Mouse (Mus musculus): ENCODE data around the gene Sycp2l. TPM values are rescaled to one million over a fixed set of nuclear protein-coding genes. Genes with fewer than 3 reads are reported as not detected.

The Sycp2l gene
- polyA plus RNA-seq (2012; fragmentation: generic; extraction: Trizol) = not detected
- long read RNA-seq, experiment 1 = 0 reads
- long read RNA-seq, experiment 2 = 0 reads

DNA sequence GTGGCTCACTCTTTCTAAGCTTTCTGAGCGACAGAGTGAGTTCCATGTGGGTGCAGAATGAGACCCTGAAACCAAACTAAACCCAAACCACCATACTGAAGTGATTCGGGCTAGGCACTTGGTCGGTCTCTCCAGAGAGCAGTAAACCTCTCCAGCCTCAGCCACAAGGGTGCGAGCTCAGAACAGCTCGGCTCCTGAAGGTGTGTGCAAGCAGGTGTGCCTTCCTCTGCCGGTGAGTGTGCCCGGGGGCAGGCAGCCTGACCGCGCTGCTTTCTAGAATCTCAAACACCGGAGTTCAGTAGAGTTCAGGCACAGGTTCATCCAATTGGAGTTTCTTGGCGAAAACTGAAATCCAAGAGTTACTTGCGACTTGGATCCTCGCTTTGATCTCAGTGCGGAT is at the start of gene Sycp2l:
TSS of gene Sycp2l (plus strand) at position 368 of the 400 bp plus-strand sequence.
- Histone ChIP-seq H3K4me3 (ENCODE audit: insufficient read depth, poor library complexity, severe bottlenecking) (no peak within 1 kb of the TSS), H3ac (ENCODE audit: control insufficient read depth, insufficient read length, low read depth) (no peak within 1 kb of the TSS), H3K27me3 (ENCODE audit: control insufficient read depth, insufficient read depth, insufficient read length) (peaks cover 45% of the 10 kb centered on the region), H3K36me3 (ENCODE audit: control insufficient read depth, insufficient read depth) (no peaks in the 10 kb centered on the region), H3K79me3 (ENCODE audit: low read depth) (no peaks in the 10 kb centered on the region), H3K79me2 (ENCODE audit: control insufficient read depth, insufficient read depth) (no peaks in the 10 kb centered on the region)
- TF ChIP-seq FOSL1 (IDR thresholded peaks at IDR 0.05; ENCODE audit: insufficient read depth, low read length, poor library complexity, severe bottlenecking) (no peak), CTCF (IDR thresholded peaks at IDR 0.05; ENCODE audit: control insufficient read depth, insufficient read depth, insufficient read length) (no peak), USF1 (IDR thresholded peaks at IDR 0.05; ENCODE audit: low read depth) (no peak), CEBPB (IDR thresholded peaks at IDR 0.05; ENCODE audit: low read depth) (no peak), MAX (IDR thresholded peaks at IDR 0.05) (no peak), MYOD1 (IDR thresholded peaks at IDR 0.05; ENCODE audit: control insufficient read depth, insufficient read length, low read depth) (no peak), MYOG (IDR thresholded peaks at IDR 0.05; ENCODE audit: control insufficient read depth, extremely low read depth, insufficient read length) (no peak)

DNA sequence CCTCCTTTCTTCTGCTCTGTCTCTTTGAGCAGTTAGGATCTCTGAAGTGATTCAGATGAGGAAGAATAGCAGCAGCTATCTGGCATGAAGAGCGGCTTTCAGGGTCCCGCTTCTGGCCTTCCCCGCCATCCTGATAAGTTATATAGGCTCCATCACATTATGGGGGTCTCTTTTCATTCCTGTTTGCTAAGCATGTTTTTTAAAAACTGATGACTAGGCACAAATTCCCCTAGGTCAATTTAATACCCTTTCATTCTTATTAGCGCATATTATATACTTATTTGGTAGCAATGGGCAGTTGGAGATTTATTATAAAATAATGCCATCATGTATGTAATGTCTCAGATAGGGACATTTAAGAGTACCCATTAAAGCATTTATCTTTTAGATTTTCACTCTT is 46.5 kb upstream of the Sycp2l start:
- Histone ChIP-seq H3K79me3 (ENCODE audit: low read depth) (no peaks in the 10 kb centered on the region), H3K36me3 (ENCODE audit: control insufficient read depth, insufficient read depth) (no peaks in the 10 kb centered on the region), H3K79me2 (ENCODE audit: control insufficient read depth, insufficient read depth) (no peaks in the 10 kb centered on the region), H3ac (ENCODE audit: control insufficient read depth, insufficient read length, low read depth) (no peak overlapping the region), H3K4me3 (ENCODE audit: insufficient read depth, poor library complexity, severe bottlenecking) (no peak overlapping the region), H3K27me3 (ENCODE audit: control insufficient read depth, insufficient read depth, insufficient read length) (peaks cover 16% of the 10 kb centered on the region)
- TF ChIP-seq MYOG (IDR thresholded peaks at IDR 0.05; ENCODE audit: control insufficient read depth, extremely low read depth, insufficient read length) = no peak
- TF ChIP-seq MAX (IDR thresholded peaks at IDR 0.05) = no peak
- TF ChIP-seq MYOD1 (IDR thresholded peaks at IDR 0.05; ENCODE audit: control insufficient read depth, insufficient read length, low read depth) = no peak
- TF ChIP-seq CTCF (IDR thresholded peaks at IDR 0.05; ENCODE audit: control insufficient read depth, insufficient read depth, insufficient read length) = no peak
- TF ChIP-seq USF1 (IDR thresholded peaks at IDR 0.05; ENCODE audit: low read depth) = no peak
- no peak for TF ChIP-seq CEBPB (IDR thresholded peaks at IDR 0.05; ENCODE audit: low read depth)
- TF ChIP-seq FOSL1 (IDR thresholded peaks at IDR 0.05; ENCODE audit: insufficient read depth, low read length, poor library complexity, severe bottlenecking) = no peak

DNA sequence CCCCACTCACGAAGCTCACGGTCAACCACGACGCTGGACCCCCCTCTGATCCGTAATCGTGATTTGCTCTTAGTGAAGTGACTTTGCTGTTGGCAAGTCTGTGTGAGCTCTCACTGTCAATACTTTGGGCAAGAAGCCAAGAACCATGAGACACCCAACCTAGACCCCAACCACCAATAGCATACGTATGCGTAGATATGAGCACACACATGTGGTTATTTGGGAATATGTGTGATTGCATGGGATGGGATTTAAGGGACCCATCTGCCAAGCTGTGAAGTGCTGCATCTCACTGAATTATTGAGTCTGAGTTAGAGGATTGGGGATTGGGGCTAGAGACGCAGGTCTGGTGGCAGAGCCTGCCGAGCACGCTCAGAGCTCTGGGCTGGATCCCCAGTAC is 42.5 kb upstream of the Sycp2l start:
- no peaks in the 10 kb centered on the region for H3K79me3 ChIP-seq (ENCODE audit: low read depth)
- peaks cover 31% of the 10 kb centered on the region for H3K27me3 ChIP-seq (ENCODE audit: control insufficient read depth, insufficient read depth, insufficient read length)
- H3K4me3 ChIP-seq (ENCODE audit: insufficient read depth, poor library complexity, severe bottlenecking) = no peak overlapping the region
- H3K79me2 ChIP-seq (ENCODE audit: control insufficient read depth, insufficient read depth) = no peaks in the 10 kb centered on the region
- TF ChIP-seq CEBPB (IDR thresholded peaks at IDR 0.05; ENCODE audit: low read depth) = no peak
- no peak for TF ChIP-seq MAX (IDR thresholded peaks at IDR 0.05)
- no peak for TF ChIP-seq FOSL1 (IDR thresholded peaks at IDR 0.05; ENCODE audit: insufficient read depth, low read length, poor library complexity, severe bottlenecking)
- no peak for TF ChIP-seq USF1 (IDR thresholded peaks at IDR 0.05; ENCODE audit: low read depth)
- no peak for TF ChIP-seq MYOD1 (IDR thresholded peaks at IDR 0.05; ENCODE audit: control insufficient read depth, insufficient read length, low read depth)
- no peak for TF ChIP-seq MYOG (IDR thresholded peaks at IDR 0.05; ENCODE audit: control insufficient read depth, extremely low read depth, insufficient read length)
- TF ChIP-seq CTCF (IDR thresholded peaks at IDR 0.05; ENCODE audit: control insufficient read depth, insufficient read depth, insufficient read length) = no peak
- no peak overlapping the region for H3ac ChIP-seq (ENCODE audit: control insufficient read depth, insufficient read length, low read depth)
- no peaks in the 10 kb centered on the region for H3K36me3 ChIP-seq (ENCODE audit: control insufficient read depth, insufficient read depth)

DNA sequence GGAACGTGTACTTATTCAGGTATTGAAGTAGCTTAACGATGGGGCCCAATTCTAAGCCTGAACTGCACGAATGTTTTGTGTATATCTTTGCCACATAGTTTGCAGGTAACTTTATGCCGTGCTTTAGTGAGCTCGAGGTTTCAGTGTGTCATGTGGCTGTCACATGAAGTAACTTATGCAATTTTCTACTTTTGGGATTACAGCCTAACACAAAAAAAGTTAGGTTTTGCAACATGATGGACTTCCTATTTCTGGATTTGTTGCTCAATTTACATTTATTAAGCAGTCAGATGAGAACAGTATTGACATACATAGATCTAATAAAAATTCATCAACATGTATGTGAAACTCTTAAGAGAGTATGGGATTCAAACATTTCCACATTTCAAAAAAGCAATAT is 40.3 kb upstream of the Sycp2l start:
- H3K79me2 ChIP-seq (ENCODE audit: control insufficient read depth, insufficient read depth) = no peaks in the 10 kb centered on the region
- H3K27me3 ChIP-seq (ENCODE audit: control insufficient read depth, insufficient read depth, insufficient read length) = peaks cover 44% of the 10 kb centered on the region
- H3K79me3 ChIP-seq (ENCODE audit: low read depth) = no peaks in the 10 kb centered on the region
- H3K4me3 ChIP-seq (ENCODE audit: insufficient read depth, poor library complexity, severe bottlenecking) = no peak overlapping the region
- no peak overlapping the region for H3ac ChIP-seq (ENCODE audit: control insufficient read depth, insufficient read length, low read depth)
- no peak for TF ChIP-seq USF1 (IDR thresholded peaks at IDR 0.05; ENCODE audit: low read depth)
- no peak for TF ChIP-seq FOSL1 (IDR thresholded peaks at IDR 0.05; ENCODE audit: insufficient read depth, low read length, poor library complexity, severe bottlenecking)
- TF ChIP-seq MAX (IDR thresholded peaks at IDR 0.05) = no peak
- no peak for TF ChIP-seq CTCF (IDR thresholded peaks at IDR 0.05; ENCODE audit: control insufficient read depth, insufficient read depth, insufficient read length)
- no peak for TF ChIP-seq MYOD1 (IDR thresholded peaks at IDR 0.05; ENCODE audit: control insufficient read depth, insufficient read length, low read depth)
- no peak for TF ChIP-seq CEBPB (IDR thresholded peaks at IDR 0.05; ENCODE audit: low read depth)
- no peak for TF ChIP-seq MYOG (IDR thresholded peaks at IDR 0.05; ENCODE audit: control insufficient read depth, extremely low read depth, insufficient read length)
- H3K36me3 ChIP-seq (ENCODE audit: control insufficient read depth, insufficient read depth) = no peaks in the 10 kb centered on the region

DNA sequence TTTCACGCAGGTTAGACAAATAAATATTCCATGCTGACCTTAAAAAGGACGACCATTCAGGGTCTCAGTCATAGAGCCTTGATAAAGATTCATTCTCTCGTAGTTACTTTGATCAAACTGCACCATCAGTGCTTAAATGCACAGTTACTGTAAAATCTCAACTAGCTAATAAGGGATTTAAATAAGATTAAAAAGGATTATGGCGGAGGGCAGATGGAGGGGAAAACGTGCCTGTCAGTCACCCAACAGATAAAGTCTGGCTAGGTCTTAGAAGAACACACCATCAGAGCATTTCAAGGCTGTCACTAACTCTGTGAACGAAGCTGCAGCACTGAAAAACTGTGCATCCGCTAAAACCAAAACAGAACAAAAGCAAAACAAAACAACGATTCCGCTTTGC is 36.2 kb upstream of the Sycp2l start:
- no peaks in the 10 kb centered on the region for H3K79me2 ChIP-seq (ENCODE audit: control insufficient read depth, insufficient read depth)
- H3ac ChIP-seq (ENCODE audit: control insufficient read depth, insufficient read length, low read depth) = no peak overlapping the region
- peaks cover 39% of the 10 kb centered on the region for H3K27me3 ChIP-seq (ENCODE audit: control insufficient read depth, insufficient read depth, insufficient read length)
- no peaks in the 10 kb centered on the region for H3K36me3 ChIP-seq (ENCODE audit: control insufficient read depth, insufficient read depth)
- TF ChIP-seq CTCF (IDR thresholded peaks at IDR 0.05; ENCODE audit: control insufficient read depth, insufficient read depth, insufficient read length) (no peak), USF1 (IDR thresholded peaks at IDR 0.05; ENCODE audit: low read depth) (no peak), MAX (IDR thresholded peaks at IDR 0.05) (no peak), CEBPB (IDR thresholded peaks at IDR 0.05; ENCODE audit: low read depth) (no peak)
- no peak overlapping the region for H3K4me3 ChIP-seq (ENCODE audit: insufficient read depth, poor library complexity, severe bottlenecking)
- H3K79me3 ChIP-seq (ENCODE audit: low read depth) = no peaks in the 10 kb centered on the region
